Mouse (Mus musculus) bone marrow macrophage, adult 2 months (primary cell): ENCODE results near the gene Lama2. TPM values are rescaled to one million over a fixed set of nuclear protein-coding genes. Genes with fewer than 3 reads are reported as not detected.

Source experiments
- H3K27ac ChIP-seq: 2 replicates; pipeline ENCODE4 v1.5.1; 2012; ENCODE audit warnings: low read depth, low read length; ENCODE audit not compliant: insufficient read depth
- H3K4me1 ChIP-seq: 2 replicates; pipeline ENCODE4 v1.6.1; 2012; ENCODE audit warnings: low read length; ENCODE audit not compliant: control insufficient read depth, insufficient read depth
- H3K4me3 ChIP-seq: 2 replicates; pipeline ENCODE4 v1.5.1; 2012; ENCODE audit warnings: mild to moderate bottlenecking, low read length, moderate library complexity; ENCODE audit not compliant: insufficient read depth
- CTCF ChIP-seq: IDR thresholded peaks from 2 replicates; pipeline ENCODE4 v1.5.1; 2012; ENCODE audit warnings: low read depth, mild to moderate bottlenecking, low read length, moderate library complexity
- POLR2A ChIP-seq: IDR thresholded peaks from 2 replicates; pipeline ENCODE4 v1.6.1; 2012; ENCODE audit warnings: mild to moderate bottlenecking, low read depth, low read length, borderline replicate concordance
- polyA plus RNA-seq: library from polyadenylated mRNA; stranded (reverse); fragments of >200 nt; gene quantifications from 2 replicates; pipeline ENCODE4 v1.2.4, GENCODE M21; 2012; ENCODE audit not compliant: missing spikeins, insufficient read depth, insufficient read length

Gene Lama2
- polyA plus RNA-seq, 1 experiment = not detected

DNA sequence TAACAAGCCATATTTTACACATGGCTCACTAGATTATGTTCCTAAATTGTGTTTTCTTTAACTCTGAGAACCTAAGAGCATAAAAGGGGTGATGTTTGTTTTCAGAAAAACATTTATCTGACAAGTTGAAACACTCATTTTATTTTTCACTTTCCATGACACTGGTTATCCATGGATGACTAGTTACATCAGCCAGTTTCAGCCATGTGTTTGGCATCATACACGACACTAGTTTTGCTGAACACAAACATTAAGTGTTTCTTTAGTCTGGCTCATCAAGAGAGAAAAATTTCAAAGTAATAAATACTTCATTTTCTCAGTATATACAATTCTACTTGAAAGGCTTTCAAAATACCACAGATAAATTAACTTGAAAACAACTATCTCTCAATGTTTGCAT lies 228.8 kb downstream of the Lama2 start:
- Histone ChIP-seq H3K27ac (no peak overlapping the region), H3K4me3 (no peak overlapping the region), H3K4me1 (no peaks in the 10 kb centered on the region)
- TF ChIP-seq CTCF (no peak), POLR2A (no peak)

DNA sequence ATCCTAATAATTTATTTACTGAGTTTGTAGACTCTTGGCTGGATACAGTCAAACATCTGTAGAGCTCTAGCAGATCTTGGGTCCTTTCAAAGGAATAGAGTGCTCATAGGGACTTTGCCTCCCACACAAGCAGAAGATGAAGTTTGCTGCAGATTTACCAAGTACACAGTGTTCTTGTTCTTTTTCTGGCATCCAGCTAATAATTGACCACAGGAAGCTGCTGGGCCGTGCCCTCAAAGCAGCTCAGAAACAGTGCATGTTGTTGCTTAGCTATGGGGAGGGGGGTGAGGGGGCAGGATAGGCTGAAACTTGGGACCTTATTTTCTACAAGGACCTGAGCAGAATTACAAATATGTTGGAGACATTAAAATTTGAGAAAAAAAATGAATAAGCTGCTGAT lies 232.0 kb downstream of the Lama2 start:
- Histone ChIP-seq H3K4me3 (no peak overlapping the region), H3K4me1 (no peaks in the 10 kb centered on the region)

DNA sequence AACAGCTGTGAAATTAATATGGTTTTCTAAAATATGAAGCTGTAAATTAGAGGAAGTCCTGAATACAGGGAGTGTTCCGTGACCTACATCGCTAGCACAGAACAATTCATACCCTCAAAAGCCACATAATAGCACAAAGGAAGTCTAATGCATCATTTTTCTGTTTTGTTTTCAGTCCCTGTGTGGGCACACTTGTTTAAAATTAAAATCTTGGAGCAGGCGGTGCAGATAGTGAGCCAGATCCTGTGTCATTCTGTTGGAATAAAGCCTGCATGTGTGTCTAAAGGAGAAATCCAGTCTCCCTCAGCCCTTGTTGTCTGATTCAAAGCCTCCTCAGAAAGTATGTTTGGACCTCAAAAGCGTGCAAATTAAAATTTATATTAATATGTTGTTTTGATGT lies 234.9 kb downstream of the Lama2 start:
- no peaks in the 10 kb centered on the region for H3K4me1 ChIP-seq
- no peak overlapping the region for H3K4me3 ChIP-seq
- TF ChIP-seq CTCF (no peak), POLR2A (no peak)
- no peak overlapping the region for H3K27ac ChIP-seq

More for the DNA sequence above, 232.0 kb downstream of the Lama2 start:
- no peak overlapping the region for H3K27ac ChIP-seq
- TF ChIP-seq POLR2A (no peak), CTCF (no peak)

- H3K4me3 ChIP-seq = no peak overlapping the region
- no peaks in the 10 kb centered on the region for H3K4me1 ChIP-seq
- H3K27ac ChIP-seq = no peak overlapping the region
- TF ChIP-seq POLR2A = no peak
- no peak for TF ChIP-seq CTCF
Measured at GRCm38 (mm10) chr10:27382887-27383609, 236.5 kb downstream of the Lama2 start.

DNA sequence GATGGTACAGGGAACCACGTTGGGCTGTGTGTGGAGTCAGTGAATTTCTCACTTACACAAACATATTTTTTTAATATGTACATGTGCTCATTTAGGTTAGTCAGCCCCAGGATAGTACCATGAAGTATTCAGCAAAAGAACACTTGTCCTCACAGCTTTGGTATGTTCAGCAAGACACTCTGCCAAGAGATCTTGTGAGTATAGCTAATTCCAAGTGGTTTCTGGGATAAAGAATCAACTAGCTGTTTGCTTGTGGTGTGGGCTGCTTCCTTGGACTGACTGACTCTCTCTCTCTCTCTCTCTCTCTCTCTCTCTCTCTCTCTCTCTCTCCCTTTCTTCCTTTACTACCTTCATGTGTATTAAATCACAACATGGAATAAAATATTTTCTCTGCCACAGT lies 241.3 kb downstream of the Lama2 start:
- TF ChIP-seq POLR2A (no peak), CTCF (no peak)
- Histone ChIP-seq H3K4me1 (no peaks in the 10 kb centered on the region), H3K27ac (no peak overlapping the region), H3K4me3 (no peak overlapping the region)

DNA sequence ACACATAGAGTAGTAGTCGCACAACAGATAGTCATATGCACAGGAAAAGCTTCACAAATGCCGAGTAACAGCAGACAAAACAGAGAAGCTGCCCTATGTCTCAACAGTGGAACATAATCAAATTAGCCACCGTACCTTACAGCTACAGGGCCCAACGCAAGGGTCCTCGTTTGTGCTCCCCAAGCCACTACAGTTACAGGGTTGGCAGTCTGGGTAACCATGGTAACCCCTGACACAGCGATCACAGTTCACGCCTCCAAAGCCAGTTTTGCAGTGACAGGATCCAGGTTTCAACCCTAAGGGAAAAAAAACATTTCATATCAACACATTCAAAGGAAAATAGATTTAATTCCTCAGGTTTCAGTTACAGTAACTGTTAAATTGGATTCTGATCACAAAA lies 275.3 kb downstream of the Lama2 start:
- TF ChIP-seq POLR2A (no peak), CTCF (no peak)
- H3K4me1 ChIP-seq = no peaks in the 10 kb centered on the region
- H3K27ac ChIP-seq = no peak overlapping the region
- H3K4me3 ChIP-seq = no peak overlapping the region

DNA sequence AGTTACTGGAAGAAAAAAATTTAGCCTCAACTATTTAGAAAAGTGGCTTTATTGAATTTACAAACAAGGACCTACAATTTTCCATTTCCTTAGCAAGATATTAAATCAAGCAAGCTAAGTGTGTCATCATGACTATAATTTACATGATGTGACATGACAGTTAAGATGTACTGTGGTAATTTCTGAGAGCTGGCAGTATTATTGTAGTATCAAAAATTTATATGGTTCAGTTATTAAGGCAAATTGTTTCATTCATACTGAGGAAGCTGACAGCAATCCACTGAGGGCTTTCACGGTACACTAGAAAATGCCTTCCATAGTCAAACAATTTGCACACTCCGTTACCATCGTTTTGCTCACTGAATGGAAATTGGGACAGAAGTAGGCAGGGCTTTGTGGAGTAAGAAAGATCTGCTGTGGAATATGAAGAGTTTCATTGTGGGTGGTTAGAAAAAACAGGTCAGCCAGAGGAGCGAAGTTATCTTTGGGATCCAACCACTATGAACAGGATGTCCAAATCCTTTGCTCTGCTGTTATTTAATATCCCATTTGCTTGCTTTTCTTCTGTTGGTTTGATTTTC lies 297.1 kb downstream of the Lama2 start:
- Histone ChIP-seq H3K4me3 (no peak overlapping the region), H3K27ac (no peak overlapping the region), H3K4me1 (no peaks in the 10 kb centered on the region)
- TF ChIP-seq CTCF (no peak), POLR2A (no peak)

- Histone ChIP-seq H3K27ac (no peak overlapping the region), H3K4me3 (no peak overlapping the region), H3K4me1 (no peaks in the 10 kb centered on the region)
- TF ChIP-seq CTCF (no peak), POLR2A (no peak)
Measured at GRCm38 (mm10) chr10:27307444-27307843, 312.1 kb downstream of the Lama2 start.

GRCm38 (mm10) chr10:27305301-27305700 lies 314.3 kb downstream of the Lama2 start:
- TF ChIP-seq CTCF (no peak), POLR2A (no peak)
- Histone ChIP-seq H3K4me1 (no peaks in the 10 kb centered on the region), H3K4me3 (no peak overlapping the region), H3K27ac (no peak overlapping the region)

GRCm38 (mm10) chr10:27285098-27285860 lies 334.3 kb downstream of the Lama2 start:
- Histone ChIP-seq H3K27ac (no peak overlapping the region), H3K4me3 (no peak overlapping the region), H3K4me1 (no peaks in the 10 kb centered on the region)
- TF ChIP-seq CTCF (no peak), POLR2A (no peak)
